Mouse (Mus musculus): Measurements from ENCODE around the gene Zdhhc18. TPM values are rescaled to one million over a fixed set of nuclear protein-coding genes. Genes with fewer than 3 reads are reported as not detected.

Zdhhc18 gene
- polyA plus RNA-seq, 1 experiment from 2014 or later: 5.9 TPM

GRCm38 (mm10) chr4:133673666-133674330, 23.8 kb upstream of the Zdhhc18 start:
- WGBS: 27% methylated on average over 10 of the region's 10 CpGs
- peaks cover 7% of the 10 kb centered on the region for H3K36me3 ChIP-seq
- no peaks in the 10 kb centered on the region for H3K9me3 ChIP-seq
- H3K4me2 ChIP-seq (replicated peaks): peak overlapping the region; percentile 83
- ATAC-seq (ENCODE audit: low FRiP score, low read depth): no peak
- H3K4me1 ChIP-seq: peaks cover 60% of the 10 kb centered on the region
- no peaks in the 10 kb centered on the region for H3K27me3 ChIP-seq
- peak overlapping the region; percentile 63 for H3K4me3 ChIP-seq
- H3K9ac ChIP-seq: peak overlapping the region; percentile 88; the same call in 1 of the 2 replicates
- peak overlapping the region; percentile 98 for H3K27ac ChIP-seq

- Histone ChIP-seq H3K27me3 (no peaks in the 10 kb centered on the region), H3K36me3 (peaks cover 5% of the 10 kb centered on the region), H3K9me3 (no peaks in the 10 kb centered on the region), H3K4me3 (peak overlapping the region; percentile 63), H3K4me1 (peaks cover 60% of the 10 kb centered on the region), H3K4me2 (replicated peaks) (peak overlapping the region; percentile 83), H3K9ac (peak overlapping the region; percentile 88), H3K27ac (peak overlapping the region; percentile 98)
- WGBS: under 1% methylated on average over 24 of the region's 24 CpGs
- no peak; the same call in 1 of the 2 replicates for ATAC-seq (ENCODE audit: low FRiP score, low read depth)
These were observed 23.1 kb upstream of the Zdhhc18 start for GRCm38 (mm10) chr4:133672845-133673647.

GRCm38 (mm10) chr4:133671881-133672844, 22.2 kb upstream of the Zdhhc18 start, which contains the start of gene Pigv:
TSS of gene Pigv (minus strand) at chr4:133672647.
- WGBS: under 1% methylated on average over 60 of the region's 76 CpGs
- Histone ChIP-seq H3K9ac (peak within 1 kb of the TSS; percentile 88), H3K4me3 (peak within 1 kb of the TSS; percentile 63), H3K27ac (peak within 1 kb of the TSS; percentile 98), H3K9me3 (no peaks in the 10 kb centered on the region), H3K36me3 (peaks cover 7% of the 10 kb centered on the region), H3K27me3 (no peaks in the 10 kb centered on the region), H3K4me1 (peaks cover 58% of the 10 kb centered on the region), H3K4me2 (replicated peaks) (peak within 1 kb of the TSS; percentile 83)
- peak; percentile 91 for ATAC-seq (ENCODE audit: low FRiP score, low read depth)

- 7% methylated on average over 13 of the region's 13 CpGs for whole genome bisulfite sequencing
- Histone ChIP-seq H3K4me3 (peak overlapping the region; percentile 63), H3K27ac (peak overlapping the region; percentile 98), H3K9ac (peak overlapping the region; percentile 88), H3K4me2 (replicated peaks) (peak overlapping the region; percentile 83), H3K27me3 (no peaks in the 10 kb centered on the region), H3K9me3 (no peaks in the 10 kb centered on the region), H3K36me3 (peaks cover 13% of the 10 kb centered on the region), H3K4me1 (peaks cover 50% of the 10 kb centered on the region)
- no peak for ATAC-seq (ENCODE audit: low FRiP score, low read depth)
These were observed 21.4 kb upstream of the Zdhhc18 start for GRCm38 (mm10) chr4:133671184-133671880.

GRCm38 (mm10) chr4:133669652-133670210, 19.8 kb upstream of the Zdhhc18 start:
- 59% methylated on average over 6 of the region's 6 CpGs for WGBS
- H3K27me3 ChIP-seq: no peaks in the 10 kb centered on the region
- no peaks in the 10 kb centered on the region for H3K9me3 ChIP-seq
- H3K36me3 ChIP-seq: peaks cover 20% of the 10 kb centered on the region
- H3K4me1 ChIP-seq: peaks cover 46% of the 10 kb centered on the region
- peak overlapping the region; percentile 35; the same call in 1 of the 2 replicates for H3K9ac ChIP-seq
- no peak for ATAC-seq (ENCODE audit: low FRiP score, low read depth)
- peak overlapping the region; percentile 83; the same call in 1 of the 2 replicates for H3K4me2 ChIP-seq (replicated peaks)
- no peak overlapping the region for H3K27ac ChIP-seq
- H3K4me3 ChIP-seq: no peak overlapping the region

- Histone ChIP-seq H3K4me1 (peaks cover 34% of the 10 kb centered on the region), H3K9ac (no peak overlapping the region), H3K27ac (no peak overlapping the region), H3K27me3 (no peaks in the 10 kb centered on the region), H3K36me3 (peaks cover 29% of the 10 kb centered on the region), H3K9me3 (no peaks in the 10 kb centered on the region), H3K4me2 (replicated peaks) (no peak overlapping the region), H3K4me3 (no peak overlapping the region)
- no peak for ATAC-seq (ENCODE audit: low FRiP score, low read depth)
- 81% methylated on average over 3 of the region's 3 CpGs for WGBS
These were observed 18.6 kb upstream of the Zdhhc18 start for GRCm38 (mm10) chr4:133668537-133668936.

GRCm38 (mm10) chr4:133666199-133666598, 16.2 kb upstream of the Zdhhc18 start:
- no peaks in the 10 kb centered on the region for H3K9me3 ChIP-seq
- no peak overlapping the region for H3K9ac ChIP-seq
- H3K36me3 ChIP-seq: peaks cover 37% of the 10 kb centered on the region
- H3K27me3 ChIP-seq: no peaks in the 10 kb centered on the region
- H3K4me1 ChIP-seq: peaks cover 28% of the 10 kb centered on the region
- H3K4me2 ChIP-seq (replicated peaks): no peak overlapping the region
- no peak for ATAC-seq (ENCODE audit: low FRiP score, low read depth)
- no peak overlapping the region for H3K4me3 ChIP-seq
- WGBS: 89% methylated on average over 6 of the region's 6 CpGs
- H3K27ac ChIP-seq: no peak overlapping the region

GRCm38 (mm10) chr4:133665118-133665517, 15.2 kb upstream of the Zdhhc18 start:
- Histone ChIP-seq H3K36me3 (peaks cover 37% of the 10 kb centered on the region), H3K4me2 (replicated peaks) (no peak overlapping the region), H3K27me3 (no peaks in the 10 kb centered on the region), H3K27ac (peak overlapping the region; percentile 28; the same call in 1 of the 2 replicates), H3K4me1 (peaks cover 30% of the 10 kb centered on the region), H3K9ac (peak overlapping the region; percentile 13; the same call in 1 of the 2 replicates), H3K4me3 (no peak overlapping the region), H3K9me3 (no peaks in the 10 kb centered on the region)
- WGBS: 56% methylated on average over 11 of the region's 11 CpGs
- ATAC-seq (ENCODE audit: low FRiP score, low read depth): no peak

GRCm38 (mm10) chr4:133662945-133663344, 13.0 kb upstream of the Zdhhc18 start:
- peaks cover 46% of the 10 kb centered on the region for H3K4me1 ChIP-seq
- H3K4me2 ChIP-seq (replicated peaks): no peak overlapping the region
- H3K9ac ChIP-seq: no peak overlapping the region
- no peaks in the 10 kb centered on the region for H3K27me3 ChIP-seq
- no peaks in the 10 kb centered on the region for H3K9me3 ChIP-seq
- ATAC-seq (ENCODE audit: low FRiP score, low read depth): no peak
- H3K27ac ChIP-seq: no peak overlapping the region
- H3K36me3 ChIP-seq: peaks cover 31% of the 10 kb centered on the region
- 80% methylated on average over 8 of the region's 8 CpGs for WGBS
- no peak overlapping the region for H3K4me3 ChIP-seq

GRCm38 (mm10) chr4:133662421-133662820, 12.5 kb upstream of the Zdhhc18 start:
- Histone ChIP-seq H3K9me3 (no peaks in the 10 kb centered on the region), H3K9ac (no peak overlapping the region), H3K36me3 (peaks cover 30% of the 10 kb centered on the region), H3K4me1 (peaks cover 50% of the 10 kb centered on the region), H3K27me3 (no peaks in the 10 kb centered on the region), H3K4me3 (no peak overlapping the region), H3K27ac (no peak overlapping the region), H3K4me2 (replicated peaks) (no peak overlapping the region)
- no peak for ATAC-seq (ENCODE audit: low FRiP score, low read depth)
- 90% methylated on average over 8 of the region's 8 CpGs for WGBS
